Mouse (Mus musculus) cerebellum, adult 2 months (tissue): ENCODE results near the gene Macf1.

Experiments
- CTCF ChIP-seq: fragments of 200-500 bp; IDR thresholded peaks from 2 replicates; pipeline ENCODE4 v1.5.1; 2011; ENCODE audit warnings: low read depth, mild to moderate bottlenecking, control low read depth, low read length, moderate library complexity, borderline replicate concordance; ENCODE audit not compliant: insufficient read depth
- POLR2A ChIP-seq: fragments of 200-500 bp; IDR thresholded peaks from 2 replicates; pipeline ENCODE4 v1.6.1; 2011; ENCODE audit warnings: low read length, control low read depth, borderline replicate concordance; ENCODE audit not compliant: insufficient read depth

DNA sequence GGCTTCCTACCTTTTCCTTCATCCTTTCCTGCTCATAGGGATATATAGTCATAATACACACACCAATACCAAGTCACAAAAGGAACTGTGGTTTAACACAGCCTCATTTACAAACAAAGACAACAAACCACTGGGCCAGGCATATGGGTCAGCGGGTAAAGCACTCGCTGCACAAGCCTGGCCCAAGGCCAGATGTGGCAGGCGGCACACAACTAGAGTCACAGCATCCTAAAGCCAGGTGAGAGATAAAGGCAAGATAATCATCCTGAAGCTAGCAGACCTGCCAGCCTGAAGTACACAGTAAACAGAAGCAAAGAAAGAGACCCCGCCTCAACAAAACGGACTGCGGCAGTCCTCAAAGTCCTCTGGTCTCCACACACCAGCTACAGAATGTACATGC, 40.6 kb downstream of the Macf1 start:
- TF ChIP-seq CTCF (no peak), POLR2A (no peak)
